Mouse (Mus musculus): ENCODE results near the gene Cyp2b10. TPM values are rescaled to one million over a fixed set of nuclear protein-coding genes. Genes with fewer than 3 reads are reported as not detected.

Cyp2b10 gene
- not detected for total RNA-seq (2023)

DNA sequence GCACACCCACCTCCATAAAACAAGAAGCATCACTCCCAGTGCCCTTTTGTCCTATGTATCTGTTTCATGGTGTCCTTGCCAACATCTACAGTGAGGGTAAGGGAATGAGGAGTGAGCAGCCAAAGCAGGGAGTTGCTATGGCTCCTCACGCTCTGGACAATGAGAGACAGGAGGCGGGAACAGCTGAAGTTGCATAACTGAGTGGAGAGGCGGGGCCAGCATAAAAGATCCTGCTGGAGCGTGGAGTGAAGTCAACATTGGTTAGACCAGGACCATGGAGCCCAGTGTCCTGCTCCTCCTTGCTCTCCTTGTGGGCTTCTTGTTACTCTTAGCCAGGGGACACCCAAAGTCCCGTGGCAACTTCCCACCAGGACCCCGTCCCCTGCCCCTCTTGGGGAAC, at the start of gene Cyp2b10:
Gene Cyp2b10 (plus strand): TSS at position 210 of the 400 bp plus-strand sequence.

Other genes starting within 250 kb of the Cyp2b10 start
- 10 to 100 TPM; 34.9 to 39.7 TPM for gene Bckdha, start 238.6 kb upstream of the Cyp2b10 start, total RNA-seq (2023)
- 10 to 100 TPM; 29.7 to 32.1 TPM for gene Exosc5, start 238.5 kb upstream of the Cyp2b10 start, total RNA-seq (2023)
- gene Tmem91, start 222.5 kb upstream of the Cyp2b10 start, total RNA-seq (2023), result under 1 TPM in 1 of 2 experiments, not detected in 1; 0.71 TPM
- 10 to 100 TPM; 24.9 to 25.6 TPM for gene B9d2, start 216.8 kb upstream of the Cyp2b10 start, total RNA-seq (2023)
- 100 to 1,000 TPM; 177 to 185 TPM for gene Tgfb1, start 210.6 kb upstream of the Cyp2b10 start, total RNA-seq (2023)
- 10 to 100 TPM; 53.4 to 61.4 TPM for gene Ccdc97, start 178.5 kb upstream of the Cyp2b10 start, total RNA-seq (2023)
- gene Hnrnpul1, start 142.9 kb upstream of the Cyp2b10 start, total RNA-seq (2023), result 100 to 1,000 TPM; 215 to 216 TPM
- gene Axl, start 108.9 kb upstream of the Cyp2b10 start, total RNA-seq (2023), result 1 to 10 TPM; 3.4 to 6.4 TPM
- not detected for gene Cyp2s1, start 80.7 kb upstream of the Cyp2b10 start, total RNA-seq (2023)
- not detected for gene Cyp2b13, start 163.9 kb downstream of the Cyp2b10 start, total RNA-seq (2023)

All from neutrophil, adult 83 days (primary cell).